Mouse (Mus musculus) naive thymus-derived CD4-positive, alpha-beta T cell, adult 2 months (primary cell): ENCODE measurements around the gene Tmem189.

Source experiments
- DNase-seq: peaks from one replicate; pipeline ENCODE4 v3.0.0-alpha.2; 2011; ENCODE audit warnings: low read depth

The Tmem189 gene

DNA sequence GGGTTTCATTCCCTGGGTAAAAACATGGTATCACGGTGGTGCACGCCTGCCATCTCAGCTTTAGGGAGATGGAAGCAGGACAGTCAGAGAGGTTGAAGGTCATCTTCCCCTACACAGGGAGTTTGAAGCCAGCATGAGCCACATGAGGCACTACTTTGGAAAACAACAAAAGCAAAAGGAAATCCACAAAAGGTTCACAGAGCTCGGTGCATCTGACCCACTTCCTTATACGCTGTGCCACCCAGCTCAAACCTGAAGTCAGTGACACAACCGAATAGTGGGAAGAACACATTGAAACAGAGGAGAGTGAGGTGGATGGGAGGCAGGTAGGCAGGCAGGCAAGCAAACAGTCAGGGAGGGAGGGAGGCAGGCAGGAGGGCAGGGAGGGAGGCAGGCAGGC lies 11.8 kb upstream of the Tmem189 start:
- DNase-seq: peak; percentile 74

DNA sequence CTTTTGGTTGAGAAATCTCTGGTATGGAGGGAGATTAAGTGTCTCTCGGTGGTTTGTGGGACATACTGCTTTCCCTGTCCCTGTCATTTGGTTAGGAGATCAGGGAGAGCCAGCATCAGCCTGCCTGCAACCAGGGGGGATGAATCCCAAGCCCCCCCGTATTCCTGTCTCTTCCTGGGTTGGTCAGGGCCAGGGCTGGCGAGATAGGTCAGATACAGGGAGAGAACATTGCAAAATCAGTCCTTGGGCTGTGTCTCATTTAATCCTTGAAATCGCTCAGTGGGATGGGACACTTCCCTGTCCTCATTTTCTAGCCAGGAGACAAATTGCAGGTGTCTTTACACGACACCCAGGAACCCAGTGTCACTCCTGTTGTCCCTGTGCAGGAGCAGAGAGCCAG lies 10.4 kb upstream of the Tmem189 start:
- DNase-seq: no peak

DNA sequence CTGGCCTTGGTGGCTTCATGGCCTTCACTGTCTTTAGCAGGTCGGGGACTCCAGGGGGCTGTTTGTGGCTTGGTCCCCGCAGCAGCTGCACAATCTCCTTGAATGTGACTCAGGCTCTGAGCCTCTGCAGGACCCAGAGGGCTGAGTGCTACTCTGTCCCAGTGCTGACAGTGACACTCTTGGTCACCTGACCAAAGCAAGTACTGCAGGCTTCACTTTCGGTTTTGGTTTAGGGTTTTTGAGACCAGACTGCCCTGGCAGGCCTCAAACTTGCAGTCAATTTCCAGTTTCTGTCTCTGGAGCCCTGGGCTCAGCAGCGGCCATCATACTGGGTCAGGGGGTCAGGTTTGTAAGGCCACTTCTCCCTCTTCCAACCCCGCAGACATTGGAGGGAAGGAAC lies 8.3 kb upstream of the Tmem189 start:
- peak; percentile 86 for DNase-seq

DNA sequence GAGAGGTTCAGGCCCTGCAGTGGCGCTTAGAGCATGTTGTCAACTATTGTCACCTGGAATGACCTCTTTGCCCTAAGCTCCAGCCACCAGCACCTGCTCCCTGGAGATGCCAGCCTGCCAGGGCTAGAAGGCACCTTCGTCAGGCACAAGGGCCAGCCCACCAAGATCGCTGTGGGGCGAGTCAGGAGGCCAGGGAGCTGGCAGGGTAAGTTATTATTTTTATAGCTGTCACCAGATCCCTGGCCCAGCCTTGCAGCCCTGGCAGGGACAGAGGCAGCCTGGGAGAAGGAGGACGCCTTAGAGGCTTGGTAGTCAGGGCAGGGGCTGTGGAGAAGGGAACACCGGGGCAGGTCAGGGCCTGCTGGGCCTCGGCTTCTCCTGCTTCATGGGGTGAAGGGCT lies 6.5 kb upstream of the Tmem189 start:
- DNase-seq: no peak

DNA sequence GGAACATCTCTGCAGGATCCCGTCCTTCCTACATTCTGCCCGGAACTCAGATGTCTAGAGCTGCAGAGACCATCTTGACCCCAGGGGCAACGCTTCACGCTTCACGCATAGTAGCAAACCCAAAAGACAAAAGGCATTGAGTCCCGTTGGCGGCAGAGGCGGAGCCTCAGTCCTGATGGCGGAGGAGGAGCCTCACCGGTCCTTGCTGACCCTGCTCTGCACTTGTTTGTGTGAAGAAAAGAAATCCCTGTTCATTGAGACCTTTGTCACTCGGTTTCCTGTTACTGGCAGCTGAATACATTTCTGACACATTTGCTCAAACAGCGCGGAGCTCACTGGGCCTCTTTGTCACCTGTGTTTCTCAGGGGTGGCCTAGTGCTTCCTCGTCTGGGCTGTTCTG lies 5.9 kb upstream of the Tmem189 start:
- DNase-seq: no peak

DNA sequence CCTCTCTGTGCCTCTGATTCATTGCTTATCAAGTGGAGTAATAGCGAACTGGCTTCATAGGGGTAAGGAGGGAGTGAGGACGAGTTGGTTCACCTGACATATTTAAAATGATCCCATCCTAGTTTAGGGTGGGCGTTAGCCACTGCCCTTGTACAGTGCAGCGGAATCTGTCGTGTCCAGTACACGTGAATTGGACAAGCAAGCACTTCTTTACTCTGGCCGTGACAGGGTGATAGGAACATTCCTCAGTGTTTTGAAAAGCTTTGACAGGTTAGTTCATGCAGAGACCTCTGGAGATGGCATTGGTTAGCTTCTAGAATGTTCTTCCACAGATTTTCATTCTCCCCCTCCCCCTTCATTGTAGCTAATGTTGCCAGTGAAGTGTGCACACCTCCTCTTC lies 5.3 kb upstream of the Tmem189 start:
- DNase-seq: no peak

DNA sequence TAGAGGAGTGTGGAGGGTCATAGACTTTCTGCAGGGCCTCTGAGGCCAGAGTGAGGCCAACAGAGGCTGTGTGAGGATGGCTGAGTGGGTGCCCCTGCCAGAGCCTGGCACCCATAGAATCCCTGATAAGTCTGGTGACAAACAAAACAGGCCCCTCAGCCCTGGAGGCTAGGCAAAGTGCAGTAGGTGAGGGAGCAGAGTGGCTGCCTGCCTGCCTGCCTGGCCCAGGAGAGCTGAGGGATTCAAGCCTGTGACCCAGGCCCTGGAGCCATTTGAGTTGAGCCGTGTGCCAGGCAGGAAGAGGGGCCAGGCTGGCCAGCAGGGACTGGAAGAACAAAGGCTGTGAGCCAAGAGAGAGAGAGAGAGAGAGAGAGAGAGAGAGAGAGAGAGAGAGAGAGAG lies 4.6 kb upstream of the Tmem189 start:
- no peak for DNase-seq

DNA sequence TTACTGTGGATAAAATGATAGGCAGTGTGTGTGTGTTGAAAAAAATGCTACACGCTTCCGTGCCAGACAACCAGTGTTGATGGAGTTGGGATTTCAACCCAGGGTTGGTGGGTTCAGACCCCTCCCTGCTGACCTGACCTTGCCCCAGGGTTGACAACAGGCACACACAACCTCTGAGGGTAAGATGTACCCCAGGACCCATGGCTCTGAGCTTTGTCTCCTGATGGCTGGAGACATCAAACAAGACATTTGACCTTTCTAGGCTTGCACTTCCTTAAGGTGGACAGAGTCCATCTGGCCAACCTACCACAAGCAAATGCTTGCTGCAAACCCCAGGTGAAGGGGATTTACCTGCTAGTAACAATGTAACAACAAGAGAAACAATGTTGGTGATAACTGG lies 3.9 kb upstream of the Tmem189 start:
- DNase-seq: no peak

DNA sequence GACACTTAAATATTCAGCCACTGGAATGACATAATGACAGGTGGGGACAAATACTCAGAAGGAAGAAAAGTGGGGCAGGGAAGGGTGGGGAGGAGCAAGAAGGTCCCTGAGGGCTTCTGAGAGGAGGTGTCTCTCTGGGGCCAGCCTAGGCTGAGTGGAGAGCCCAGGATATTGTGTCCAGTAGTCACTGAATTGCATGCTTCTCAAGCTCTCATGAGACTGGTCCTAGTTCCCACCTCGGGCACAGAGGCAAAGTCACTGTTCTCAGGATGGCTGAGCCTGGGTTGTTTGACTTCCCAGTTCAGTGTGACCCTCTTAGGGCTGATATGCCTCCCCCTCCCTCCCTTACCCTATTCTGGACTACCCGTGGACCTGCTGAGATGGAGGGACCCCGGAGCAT lies 3.2 kb upstream of the Tmem189 start:
- DNase-seq: no peak

DNA sequence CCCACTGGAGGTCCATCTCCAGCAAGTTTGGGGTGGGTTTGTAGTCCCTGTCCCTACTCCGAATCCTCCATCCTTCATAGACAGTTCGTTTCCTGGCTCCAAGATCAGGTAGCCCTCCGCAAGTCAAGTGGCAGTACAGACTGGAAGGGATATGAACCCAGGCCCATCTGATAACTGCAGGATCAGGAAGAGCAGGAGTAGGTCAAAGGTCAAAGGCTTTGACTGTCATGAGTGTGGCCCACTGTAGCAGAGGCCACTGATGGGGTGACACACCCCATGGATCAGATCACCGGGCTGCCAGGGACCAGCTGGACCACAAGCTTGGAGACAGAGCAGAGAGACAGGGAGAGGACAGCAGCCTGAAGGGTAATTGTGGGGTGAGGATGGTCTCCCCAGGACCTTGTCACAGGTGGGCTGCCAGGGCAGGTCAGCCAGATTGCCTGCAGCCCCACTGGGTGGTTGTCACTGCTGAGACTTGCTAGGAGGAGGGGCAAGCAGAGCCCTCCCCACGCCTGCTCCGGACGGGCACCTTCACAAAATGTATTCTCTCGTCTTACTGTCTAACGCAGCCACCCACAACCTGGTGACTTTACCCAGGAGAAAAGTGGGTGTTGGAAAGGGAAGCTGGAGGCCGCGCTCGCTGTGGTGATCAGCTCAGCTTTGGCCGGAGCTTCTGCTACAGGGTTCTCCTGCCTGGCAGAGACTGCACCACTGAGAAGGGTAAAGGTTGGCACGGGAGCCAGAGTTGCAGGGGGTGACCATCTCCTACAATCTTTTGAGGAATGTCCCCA lies 2.4 kb upstream of the Tmem189 start:
- no peak for DNase-seq

DNA sequence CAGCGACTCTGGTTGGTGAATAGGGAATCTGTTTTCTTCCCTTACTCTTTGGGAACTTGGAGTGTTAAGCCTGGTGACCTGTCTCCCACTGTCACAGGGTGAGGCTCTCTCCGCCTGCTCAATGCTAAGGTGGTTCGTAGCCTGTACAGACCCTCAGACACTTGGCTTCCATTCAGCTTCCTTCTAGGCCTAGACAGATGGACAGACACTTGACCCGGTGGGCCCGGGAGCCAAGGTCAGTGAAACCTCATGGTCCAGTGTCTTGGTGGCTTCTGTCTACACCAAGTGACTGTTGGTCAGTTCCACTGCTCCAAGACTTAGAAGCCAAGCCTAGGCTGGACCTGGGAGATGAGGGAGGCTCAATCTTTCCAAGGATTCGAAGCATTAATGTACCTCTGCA lies 1.8 kb upstream of the Tmem189 start:
- DNase-seq: no peak

DNA sequence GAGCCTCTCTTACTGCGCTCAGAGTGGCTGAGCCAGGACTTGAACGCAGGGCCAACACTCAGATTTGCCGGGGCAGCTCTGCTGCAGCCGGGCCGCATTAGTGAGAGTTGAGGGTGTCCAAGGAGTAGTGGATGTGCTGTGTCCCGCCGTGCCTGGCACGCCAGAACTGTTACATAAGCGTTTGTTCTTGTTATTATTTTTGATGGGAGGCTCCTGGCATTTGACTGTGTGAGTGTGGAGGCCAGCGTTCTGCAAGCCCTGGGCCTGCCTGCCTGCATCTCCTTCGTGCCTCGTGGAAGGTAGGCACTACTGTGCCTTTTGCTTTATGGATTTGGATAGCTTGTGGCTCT lies 1.3 kb upstream of the Tmem189 start:
- DNase-seq: peak; percentile 26

DNA sequence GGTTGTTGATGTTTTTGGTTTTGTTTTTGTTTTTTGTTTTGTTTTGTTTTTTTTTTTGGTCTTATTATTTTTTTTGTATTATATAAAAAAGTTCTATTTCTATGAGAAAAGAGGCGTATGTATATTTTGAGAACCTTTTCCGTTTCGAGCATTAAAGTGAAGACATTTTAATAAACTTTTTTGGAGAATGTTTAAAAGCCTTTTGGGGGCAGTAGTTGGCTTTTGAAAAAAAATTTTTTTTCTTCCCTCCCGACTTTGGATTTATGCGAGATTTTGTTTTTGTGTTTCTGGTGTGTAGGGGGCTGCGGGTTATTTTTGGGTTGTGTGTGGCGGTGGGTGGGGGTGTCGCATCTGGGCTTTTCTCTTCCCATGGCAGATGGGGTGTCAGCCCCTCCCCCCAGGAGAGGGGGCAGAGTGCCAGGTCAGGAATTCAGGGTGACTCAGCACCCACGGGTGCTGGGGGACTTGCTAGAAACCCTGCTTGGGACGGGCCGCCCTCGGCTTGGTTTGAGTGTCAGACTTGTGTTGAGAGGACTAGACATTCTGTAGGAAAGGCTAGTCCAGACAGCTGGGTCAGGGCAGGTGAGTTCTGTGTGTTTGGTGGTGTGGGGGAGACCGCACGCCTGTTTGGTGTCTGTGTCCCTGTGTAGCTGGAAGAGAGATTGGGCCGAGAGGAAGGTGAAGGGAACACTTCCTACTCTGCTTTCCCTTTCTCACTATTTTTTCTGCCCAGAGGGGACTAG lies 768 bp upstream of the Tmem189 start:
- DNase-seq: peak; percentile 28

DNA sequence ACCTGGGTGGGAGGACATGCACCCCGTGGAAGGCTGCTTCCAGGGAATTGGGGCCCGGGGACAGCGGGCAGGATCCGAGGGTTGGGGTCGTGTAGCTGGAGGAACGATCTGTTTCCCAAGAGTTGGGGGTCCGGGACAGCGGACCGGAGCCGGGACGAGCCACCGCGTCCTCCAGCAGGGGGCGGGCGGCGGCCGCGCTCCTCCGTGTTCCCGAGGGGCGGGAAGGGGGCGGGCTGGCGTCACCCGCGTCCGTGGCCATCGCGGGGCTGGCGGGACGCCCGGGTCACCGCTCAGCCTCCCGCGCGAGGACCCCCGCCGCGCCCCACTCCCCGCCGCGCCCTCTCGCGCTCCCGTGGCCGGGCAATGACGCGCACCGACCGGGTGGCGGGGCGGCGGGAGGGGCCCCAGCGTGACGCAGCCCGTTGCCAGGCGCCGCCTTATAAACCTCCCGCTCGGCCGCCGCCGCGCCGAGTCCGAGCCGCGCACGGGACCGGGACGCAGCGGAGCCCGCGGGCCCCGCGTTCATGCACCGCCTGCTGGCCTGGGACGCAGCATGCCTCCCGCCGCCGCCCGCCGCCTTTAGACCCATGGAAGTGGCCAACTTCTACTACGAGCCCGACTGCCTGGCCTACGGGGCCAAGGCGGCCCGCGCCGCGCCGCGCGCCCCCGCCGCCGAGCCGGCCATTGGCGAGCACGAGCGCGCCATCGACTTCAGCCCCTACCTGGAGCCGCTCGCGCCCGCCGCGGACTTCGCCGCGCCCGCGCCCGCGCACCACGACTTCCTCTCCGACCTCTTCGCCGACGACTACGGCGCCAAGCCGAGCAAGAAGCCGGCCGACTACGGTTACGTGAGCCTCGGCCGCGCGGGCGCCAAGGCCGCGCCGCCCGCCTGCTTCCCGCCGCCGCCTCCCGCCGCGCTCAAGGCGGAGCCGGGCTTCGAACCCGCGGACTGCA lies 847 bp downstream of the Tmem189 start, which contains the start of gene Cebpb:
Gene Cebpb (plus strand): TSS at position 418 of the 954 bp plus-strand sequence.
- DNase-seq: peak; percentile 88

DNA sequence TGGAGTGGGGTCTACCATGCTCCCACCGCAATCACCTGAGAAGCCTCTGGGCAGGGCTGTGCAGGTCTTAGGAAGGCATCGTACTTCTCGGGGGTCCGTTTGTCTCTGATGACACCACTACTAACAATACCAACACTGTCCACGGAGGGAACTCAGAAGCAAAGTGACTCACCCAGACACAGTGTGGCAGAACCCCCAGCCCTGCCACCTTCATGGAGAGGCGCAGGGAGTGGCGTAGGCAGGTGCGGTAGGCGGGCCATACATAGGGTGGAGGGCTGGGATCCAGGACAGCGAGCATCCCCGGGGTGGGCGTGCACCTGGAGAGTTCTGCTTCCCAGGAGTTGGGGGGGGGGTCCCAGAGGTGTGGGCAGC lies 1.5 kb downstream of the Tmem189 start:
- no peak for DNase-seq

DNA sequence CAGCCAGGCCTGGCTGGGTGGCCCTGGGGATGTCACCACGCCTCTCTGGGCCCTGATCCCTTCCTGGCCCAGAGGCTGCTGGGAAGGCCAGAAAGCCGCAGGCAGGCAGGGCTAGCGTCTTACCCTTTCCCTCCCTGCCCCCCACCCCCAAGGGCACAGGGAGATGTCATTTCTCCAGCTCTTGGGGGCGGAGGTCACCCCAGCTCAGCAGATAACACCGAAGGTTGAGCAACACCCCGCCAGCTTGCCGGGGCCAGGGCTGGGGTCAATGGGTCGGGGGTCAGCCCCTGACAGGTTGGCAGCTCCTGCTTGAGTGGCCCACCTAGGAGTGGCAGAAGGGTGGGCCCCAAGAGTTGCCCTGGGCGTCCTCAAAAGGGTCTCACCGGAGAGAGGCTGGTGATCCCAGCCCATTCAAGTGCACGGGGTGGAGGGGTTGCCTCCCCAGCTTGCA lies 1.9 kb downstream of the Tmem189 start:
- DNase-seq: no peak

DNA sequence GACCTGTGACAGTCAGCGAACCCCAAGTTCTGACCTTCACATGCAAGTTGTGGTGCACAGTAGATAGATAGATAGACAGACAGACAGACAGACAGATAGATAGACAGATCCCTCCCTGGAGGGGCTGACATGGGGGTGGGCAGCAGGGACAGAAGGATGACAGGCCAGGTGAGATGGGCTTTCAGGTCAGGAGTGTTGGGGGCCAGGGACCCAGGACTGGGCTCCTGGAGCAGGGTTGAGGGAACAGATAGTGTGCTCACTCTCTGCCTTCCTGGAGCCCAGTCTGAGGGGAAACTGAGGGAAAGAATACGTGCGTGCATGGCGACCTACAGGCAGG lies 2.4 kb downstream of the Tmem189 start:
- DNase-seq: peak; percentile 34

DNA sequence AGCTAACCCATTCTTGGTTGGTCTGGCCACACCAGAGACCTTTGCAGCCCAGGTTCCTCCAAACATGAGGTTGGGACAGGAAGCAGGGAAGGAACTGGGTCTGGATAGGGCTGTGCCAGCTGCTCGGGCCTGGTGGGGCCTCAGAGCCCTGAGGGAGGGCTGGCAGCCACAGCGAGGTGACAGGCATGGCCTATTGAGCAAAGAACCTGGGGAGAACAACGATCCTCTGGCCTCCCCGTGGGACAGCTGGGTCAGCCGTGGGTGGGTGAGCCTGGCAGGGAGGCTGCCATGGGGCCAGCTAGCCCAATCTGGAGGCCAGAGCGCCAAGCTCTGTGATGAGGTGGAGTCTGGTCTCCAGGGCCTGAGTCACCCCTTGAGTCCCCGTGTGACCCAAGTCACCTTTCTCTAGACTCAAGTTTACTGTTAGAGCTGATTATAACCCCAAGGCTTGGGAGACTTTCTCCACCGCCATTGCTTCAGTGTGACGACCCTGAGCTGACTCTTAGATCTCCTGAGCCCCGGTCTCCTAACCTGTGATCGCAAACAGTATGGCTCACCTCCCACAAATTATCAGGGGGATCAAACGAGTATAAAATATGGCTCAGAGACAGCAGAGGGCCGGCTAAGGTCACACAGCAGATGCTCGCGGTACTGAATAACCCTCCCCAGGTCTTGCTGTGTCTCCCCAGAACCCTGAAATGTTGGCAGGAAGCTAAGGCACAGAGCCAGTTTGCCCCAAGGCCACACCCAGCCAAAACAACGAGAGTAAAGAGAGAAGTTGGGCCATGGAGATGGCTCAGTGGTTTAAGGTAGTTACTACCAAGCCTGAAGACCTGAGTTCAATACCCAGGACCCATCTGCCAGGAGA lies 3.0 kb downstream of the Tmem189 start:
- peak; percentile 35 for DNase-seq

DNA sequence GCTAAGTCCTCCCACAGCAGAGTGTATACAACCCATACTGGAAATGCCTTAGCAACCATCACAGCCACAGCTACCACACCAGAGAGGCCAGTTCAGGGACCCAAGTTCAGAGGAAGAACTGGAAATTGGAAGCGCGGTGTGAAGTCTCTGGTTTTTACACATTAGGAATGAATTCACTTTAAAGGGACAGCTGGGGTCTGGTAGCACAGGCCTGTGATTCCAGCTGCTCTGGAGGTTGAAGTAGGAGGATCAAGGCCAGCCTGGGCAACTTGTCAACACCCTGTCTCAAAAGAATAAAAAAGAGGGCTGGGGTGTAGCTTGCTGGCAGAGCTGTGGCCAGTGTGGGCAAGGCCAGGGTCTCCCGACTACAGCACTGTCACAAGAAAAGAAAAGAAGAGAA lies 3.8 kb downstream of the Tmem189 start:
- DNase-seq: no peak

DNA sequence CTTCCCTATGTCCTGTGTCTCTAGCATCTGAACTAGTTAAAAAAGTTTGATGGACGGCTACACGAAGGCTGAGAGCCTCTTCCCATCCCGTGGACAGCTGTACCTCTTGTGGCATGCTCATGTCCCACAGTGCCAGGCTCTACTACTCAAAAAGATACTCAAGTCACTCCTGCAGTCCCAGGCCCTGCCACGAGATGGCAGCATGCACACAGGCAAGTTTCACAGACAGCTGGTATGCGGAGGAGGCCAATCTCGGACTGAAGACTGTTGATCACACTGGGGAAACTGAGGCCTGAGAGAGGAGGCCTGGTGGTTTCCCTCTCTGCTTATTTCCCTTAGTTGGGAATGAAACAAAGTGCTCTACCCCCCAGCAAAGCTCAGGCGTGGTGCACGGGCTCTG lies 4.5 kb downstream of the Tmem189 start:
- DNase-seq: peak; percentile 97

DNA sequence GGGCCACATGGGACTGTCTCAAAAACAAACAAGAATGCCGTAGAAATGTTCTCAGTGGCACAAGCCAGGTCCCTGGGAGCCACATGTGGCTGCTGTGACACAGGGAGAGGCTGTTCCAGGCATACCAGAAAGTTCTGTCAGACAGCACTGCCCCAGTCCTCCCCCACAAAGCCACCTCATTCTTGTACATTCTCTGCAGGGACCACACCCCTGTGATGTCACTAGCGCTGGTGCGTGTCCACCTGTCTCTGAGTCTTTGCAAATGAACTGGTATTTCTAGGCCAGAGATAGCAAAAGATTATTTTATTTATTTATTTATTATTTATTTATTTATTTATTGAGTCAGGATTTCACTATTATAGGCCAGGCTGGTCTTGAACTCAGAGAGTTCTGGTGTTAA lies 5.9 kb downstream of the Tmem189 start:
- no peak for DNase-seq

DNA sequence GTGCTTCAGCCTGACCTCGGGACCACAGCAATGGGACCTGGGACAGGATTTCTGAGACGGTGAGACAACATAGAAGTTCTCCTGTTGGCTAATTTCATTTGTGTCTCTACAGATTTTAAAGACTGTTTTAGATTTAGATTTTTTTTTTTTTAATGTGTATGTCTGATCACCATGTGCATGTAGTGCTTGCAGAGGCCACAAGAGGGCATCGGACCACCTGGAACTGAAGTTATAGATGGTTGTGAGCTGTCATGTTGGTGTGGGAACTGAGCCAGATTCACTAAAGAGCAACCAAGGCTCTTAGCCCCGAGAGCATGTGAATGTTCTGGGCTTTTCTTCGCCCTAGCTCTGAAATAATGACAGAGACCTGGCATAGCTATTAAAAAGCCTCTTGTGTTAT lies 9.0 kb downstream of the Tmem189 start:
- peak; percentile 90 for DNase-seq
